Mouse (Mus musculus) gastrocnemius, postnatal 14 days (tissue): ENCODE results near the gene Etv2. TPM values are rescaled to one million over a fixed set of nuclear protein-coding genes. Genes with fewer than 3 reads are reported as not detected.

Source experiments
- DNase-seq: peaks from one replicate; pipeline ENCODE4 v3.0.0; 2021; ENCODE audit warnings: mixed read lengths
- intact Hi-C: fragments of 180-260 bp; cut with DNase I; formaldehyde crosslinking; loops from one replicate; pipeline ENCODE4 v1.15.1; 2025; ENCODE audit warnings: low total_unique reads
- microRNA-seq, 2 experiments: library from miRNA; unstranded; fragments of <30 nt; microRNA quantifications; one replicate each; pipeline ENCODE4 v1.2.0; 2021
- total RNA-seq, 2 experiments: library from RNA; stranded (reverse); gene quantifications; 2 replicates each; pipeline ENCODE4 v1.2.3; 2021

The Etv2 gene
- total RNA-seq, 2 experiments from 2014 or later = not detected

GRCm38 (mm10) chr7:30591605-30591951, 44.1 kb downstream of the Etv2 start:
- intact Hi-C loops = loop anchor here (2.0 to 10.0 kb wide), 2 partner anchors 21 to 263 kb away; partner anchors contain the start of genes Ffar3 and Upk1a
- no peak for DNase-seq

- no peak for DNase-seq
- intact Hi-C loops = loop anchor here (2.0 to 10.0 kb wide), 2 partner anchors 22 to 264 kb away; partner anchors contain the start of genes Ffar3 and Upk1a
These were observed 44.6 kb downstream of the Etv2 start for GRCm38 (mm10) chr7:30590927-30591604.

GRCm38 (mm10) chr7:30589435-30590301, 46.0 kb downstream of the Etv2 start:
- intact Hi-C loops = loop anchor here (2.0 to 10.0 kb wide), 2 partner anchors 23 to 265 kb away; partner anchors contain the start of genes Ffar3 and Upk1a
- peak; percentile 83 for DNase-seq

DNA sequence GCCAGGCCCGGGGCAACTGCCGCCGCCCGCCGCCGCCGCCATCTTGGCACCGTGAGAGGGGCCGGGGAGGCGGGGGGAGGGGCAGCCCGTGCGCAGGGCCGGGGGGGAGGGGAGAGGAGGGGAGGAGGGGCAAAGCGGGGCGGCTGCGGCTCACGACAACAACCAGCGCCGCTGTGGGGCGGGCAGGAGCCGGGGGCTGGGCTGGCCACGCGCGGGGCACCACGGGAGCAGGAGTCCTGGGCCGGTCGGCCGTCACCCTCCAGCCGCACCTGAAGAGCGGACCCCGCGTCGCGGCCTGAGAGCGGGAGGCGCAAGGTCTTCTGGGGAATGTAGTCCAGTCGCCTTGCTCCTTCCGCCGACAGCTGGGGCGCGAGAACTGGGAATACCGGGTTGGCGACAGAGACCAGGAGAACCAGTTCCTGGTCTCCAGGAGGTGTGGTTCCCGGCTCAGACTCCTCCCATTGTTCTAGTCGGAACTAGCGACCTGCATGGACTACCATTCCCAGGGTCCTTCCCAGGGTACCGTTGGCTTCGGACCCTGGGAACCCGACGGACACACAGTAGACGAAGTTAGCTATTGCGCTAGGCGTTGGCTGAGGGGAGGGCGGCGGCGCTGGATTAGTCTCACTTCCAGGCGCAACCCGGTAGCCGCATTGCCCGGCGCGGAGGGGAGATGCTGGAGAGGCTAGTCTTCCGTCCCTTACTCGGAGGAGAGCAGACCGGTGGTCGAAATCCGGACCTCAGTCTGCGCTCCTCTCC, 46.8 kb downstream of the Etv2 start, which contains the start of gene Kmt2b:
Gene Kmt2b, minus strand, starts transcription at position 51 of the 759 bp plus-strand sequence.
- intact Hi-C loops = no loop called here

GRCm38 (mm10) chr7:30587842-30588667, 47.6 kb downstream of the Etv2 start:
- peak; percentile 47 for DNase-seq
- intact Hi-C loops = no loop called here

More for the DNA sequence above, 46.8 kb downstream of the Etv2 start, which contains the start of gene Kmt2b:
- DNase-seq = peak; percentile 98

DNA sequence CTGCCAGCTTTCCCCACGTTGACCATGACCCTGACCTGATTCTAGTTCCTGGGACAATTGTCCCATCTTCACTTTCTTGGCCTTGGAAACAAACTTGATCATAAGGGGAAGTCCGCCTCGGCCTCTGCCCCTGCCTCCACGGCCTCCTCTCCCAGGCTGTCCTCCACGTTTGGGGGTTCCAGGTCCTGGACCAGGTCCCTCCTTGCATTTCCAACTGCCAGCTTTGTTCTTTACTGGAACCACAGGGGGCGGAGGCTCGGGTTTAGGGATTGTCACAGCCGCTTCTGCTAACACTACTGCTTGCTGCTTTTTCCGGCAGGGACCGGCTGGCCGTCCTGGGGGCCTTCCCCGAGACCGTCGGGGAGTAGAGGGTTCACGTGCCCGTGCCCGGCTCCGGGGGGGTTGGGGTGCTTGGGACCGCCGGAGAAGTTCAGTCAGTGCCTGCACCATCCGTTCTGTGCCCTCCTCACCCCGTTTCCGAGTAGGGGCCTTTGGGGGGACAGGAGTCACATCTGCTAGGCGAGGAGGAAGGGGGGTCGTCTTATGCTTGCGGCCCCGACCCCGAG, 49.1 kb downstream of the Etv2 start:
- no peak for DNase-seq
- intact Hi-C loops = no loop called here

- no peak for DNase-seq
- intact Hi-C loops = no loop called here
These were observed 50.5 kb downstream of the Etv2 start for GRCm38 (mm10) chr7:30585170-30585569.

DNA sequence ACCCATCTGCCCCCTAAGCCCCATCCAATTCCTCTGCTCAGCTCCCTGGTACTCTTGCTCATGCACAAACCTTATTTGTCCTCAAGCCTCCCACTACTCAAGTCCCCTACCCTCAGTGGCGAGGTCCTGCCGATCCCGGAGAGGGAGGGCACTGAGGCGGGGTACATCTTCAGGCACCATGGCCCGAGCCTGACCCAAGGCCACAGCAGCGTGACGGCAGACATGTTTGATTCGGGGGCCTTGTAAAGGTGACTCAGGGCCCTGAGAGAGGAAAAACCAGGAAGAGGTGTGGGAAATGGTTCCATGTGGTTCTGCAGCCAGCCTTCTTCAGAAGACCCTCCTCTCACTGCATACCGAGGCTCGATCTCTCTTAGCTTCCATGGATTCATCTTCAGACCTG, 51.3 kb downstream of the Etv2 start:
- intact Hi-C loops = no loop called here
- DNase-seq = no peak

Small RNA genes lying within 50 kb of the gene (microRNA-seq; reads per million reads assigned to microRNA genes)
- 0 to 1.5 reads per million in 2 experiments for gene Mir3569

Other genes with a start within 250 kb of the Etv2 start
- gene Tyrobp, start 222.1 kb downstream of the Etv2 start, total RNA-seq = 10 to 100 TPM in 1 of 2 experiments, 1 to 10 TPM in 1; 7.8 to 10.4 TPM
- under 1 TPM in 1 of 2 experiments, not detected in 1; 0.94 TPM for gene Hcst, start 216.0 kb downstream of the Etv2 start, total RNA-seq
- under 1 TPM; 0.21 to 0.33 TPM for gene Nfkbid, start 214.1 kb downstream of the Etv2 start, total RNA-seq
- 1 to 10 TPM; 1.9 to 2.3 TPM for gene Aplp1, start 190.3 kb downstream of the Etv2 start, total RNA-seq
- not detected for gene Kirrel2, start 178.2 kb downstream of the Etv2 start, total RNA-seq
- not detected for gene Nphs1, start 177.5 kb downstream of the Etv2 start, total RNA-seq
- not detected for gene Prodh2, start 142.2 kb downstream of the Etv2 start, total RNA-seq
- gene Arhgap33, start 100.8 kb downstream of the Etv2 start, total RNA-seq = 1 to 10 TPM in 1 of 2 experiments, under 1 TPM in 1; 0.98 to 2.4 TPM
- 100 to 1,000 TPM; 455 to 476 TPM for gene Hspb6, start 83.7 kb downstream of the Etv2 start, total RNA-seq
- 1 to 10 TPM; 3.9 to 4.8 TPM for gene Proser3, start 83.6 kb downstream of the Etv2 start, total RNA-seq
- 1 to 10 TPM; 8.4 to 9.1 TPM for gene Lin37, start 76.0 kb downstream of the Etv2 start, total RNA-seq
- 10 to 100 TPM; 49.6 to 50.1 TPM for gene U2af1l4, start 72.6 kb downstream of the Etv2 start, total RNA-seq
- gene Gm49396, start 72.5 kb downstream of the Etv2 start, total RNA-seq = 1 to 10 TPM in 1 of 2 experiments, under 1 TPM in 1; 0.74 to 1.7 TPM
- gene Psenen, start 72.2 kb downstream of the Etv2 start, total RNA-seq = 10 to 100 TPM; 83.4 to 92.7 TPM
- gene Igflr1, start 70.4 kb downstream of the Etv2 start, total RNA-seq = under 1 TPM; 0.60 to 0.88 TPM
- gene Kmt2b, start 47.1 kb downstream of the Etv2 start, total RNA-seq = 10 to 100 TPM; 14.1 to 15.2 TPM
- gene Zbtb32, start 36.9 kb downstream of the Etv2 start, total RNA-seq = not detected
- gene Upk1a, start 23.0 kb downstream of the Etv2 start, total RNA-seq = under 1 TPM; 0.14 to 0.16 TPM
- 1,000 to 10,000 TPM; 1,322 to 1,882 TPM for gene Cox6b1, start 9.7 kb downstream of the Etv2 start, total RNA-seq
- gene Rbm42, start 14.5 kb upstream of the Etv2 start, total RNA-seq = 10 to 100 TPM; 35.4 to 37.3 TPM
- gene Haus5, start 29.1 kb upstream of the Etv2 start, total RNA-seq = 1 to 10 TPM; 2.8 to 2.9 TPM
- gene Pmis2, start 35.8 kb upstream of the Etv2 start, total RNA-seq = 1 to 10 TPM; 2.3 to 2.6 TPM
- gene 2200002J24Rik, start 63.1 kb upstream of the Etv2 start, total RNA-seq = not detected
- under 1 TPM; 0.16 to 0.41 TPM for gene Atp4a, start 76.4 kb upstream of the Etv2 start, total RNA-seq
- gene Tmem147, start 93.7 kb upstream of the Etv2 start, total RNA-seq = 100 to 1,000 TPM; 222 to 233 TPM
- gene Gapdhs, start 107.8 kb upstream of the Etv2 start, total RNA-seq = not detected
- 1 to 10 TPM; 3.7 to 4.1 TPM for gene Sbsn, start 115.6 kb upstream of the Etv2 start, total RNA-seq
- under 1 TPM in 1 of 2 experiments, not detected in 1; 0.57 TPM for gene Dmkn, start 127.9 kb upstream of the Etv2 start, total RNA-seq
- gene Krtdap, start 152.0 kb upstream of the Etv2 start, total RNA-seq = 1 to 10 TPM; 3.4 to 3.6 TPM
- under 1 TPM in 1 of 2 experiments, not detected in 1; 0.16 TPM for gene Ffar2, start 187.9 kb upstream of the Etv2 start, total RNA-seq
- not detected for gene Ffar3, start 220.3 kb upstream of the Etv2 start, total RNA-seq
- gene Ffar1, start 225.7 kb upstream of the Etv2 start, total RNA-seq = not detected
- gene Cd22, start 244.5 kb upstream of the Etv2 start, total RNA-seq = under 1 TPM in 1 of 2 experiments, not detected in 1; 0.29 TPM